Mouse (Mus musculus) MEL (cell line): ENCODE measurements around the gene Traf5.

ENCODE experiments used
- CTCF ChIP-seq, 3 experiments: IDR thresholded peaks in 2 of 3; conservative IDR thresholded peaks in 1 of 3; 2 replicates each; pipeline ENCODE4 v1.5.1; 2011 to 2012; ENCODE audit warnings: low read length in 3 of 3, low read depth in 2 of 3, mild to moderate bottlenecking in 2 of 3, improper control_type of control experiment in 1 of 3, inconsistent platforms in 1 of 3, mixed read lengths in 1 of 3, moderate library complexity in 1 of 3; ENCODE audit not compliant: control insufficient read depth in 1 of 3, insufficient read depth in 1 of 3, poor library complexity in 1 of 3, severe bottlenecking in 1 of 3
- MXI1 ChIP-seq: IDR thresholded peaks from 2 replicates; pipeline ENCODE4 v1.6.1; 2011; ENCODE audit warnings: mild to moderate bottlenecking, low read depth, low read length, improper control_type of control experiment
- USF1 ChIP-seq: IDR thresholded peaks from 2 replicates; pipeline ENCODE4 v1.6.1; 2014; ENCODE audit warnings: low read depth, mild to moderate bottlenecking, inconsistent platforms, low read length, improper control_type of control experiment, moderate library complexity

GRCm38 (mm10) chr1:192130202-192130601, 37.8 kb upstream of the Traf5 start:
- no peak for TF ChIP-seq USF1
- TF ChIP-seq CTCF (IDR thresholded peaks at IDR 0.05 in 2 of 3, conservative IDR thresholded peaks at IDR 0.05 in 1 of 3; ENCODE audit: control insufficient read depth in 1 of 3, insufficient read depth in 1 of 3, low read depth in 2 of 3, low read length in 3 of 3, poor library complexity in 1 of 3, severe bottlenecking in 1 of 3), result no peak
- 0 out of 2 replicates have a peak, but pooled peaks have one; percentile 30 for TF ChIP-seq MXI1
